Mouse (Mus musculus) ES-Bruce4 (cell line): ENCODE data around the gene Ntf5.

Source experiments
- CTCF ChIP-seq: IDR thresholded peaks from one replicate; pipeline ENCODE4 v1.8.1; 2011; ENCODE audit warnings: low read depth, low read length
- POLR2A ChIP-seq: IDR thresholded peaks from one replicate; pipeline ENCODE4 v1.8.1; 2011; ENCODE audit warnings: low read length; ENCODE audit not compliant: insufficient read depth

- TF ChIP-seq POLR2A, result no peak
- no peak for TF ChIP-seq CTCF
These were observed 37.4 kb upstream of the Ntf5 start for GRCm38 (mm10) chr7:45376057-45376456.
